Mouse (Mus musculus) small intestine, adult 2 months (tissue): ENCODE measurements around the gene Pebp1.

Experiments used
- CTCF ChIP-seq: fragments of 200-500 bp; IDR thresholded peaks from 2 replicates; pipeline ENCODE4 v1.5.1; 2012; ENCODE audit warnings: low read depth, mild to moderate bottlenecking, control low read depth, inconsistent platforms, low read length, moderate library complexity, mixed read lengths; ENCODE audit not compliant: insufficient replicate concordance, insufficient read length; ENCODE audit errors: extremely low read depth
- POLR2A ChIP-seq: fragments of 200-500 bp; IDR thresholded peaks from 2 replicates; pipeline ENCODE4 v1.6.1; 2012; ENCODE audit warnings: low read depth, mild to moderate bottlenecking, control low read depth, inconsistent platforms, low read length, moderate library complexity

- no peak for TF ChIP-seq POLR2A
- no peak for TF ChIP-seq CTCF
Observed at GRCm38 (mm10) chr5:117242671-117243478, 44.5 kb downstream of the Pebp1 start.
